Mouse (Mus musculus) G1E (cell line): ENCODE measurements around the gene Wdr26.

Experiments used
- CTCF ChIP-seq: IDR thresholded peaks from 2 replicates; pipeline ENCODE4 v1.5.1; 2012; ENCODE audit warnings: low read depth, low read length, inconsistent platforms, mixed read lengths
- GATA1 ChIP-seq: IDR thresholded peaks from 2 replicates; pipeline ENCODE4 v1.6.1; 2012; ENCODE audit warnings: borderline replicate concordance, low read length, inconsistent platforms, mixed read lengths
- GATA2 ChIP-seq: IDR thresholded peaks from 2 replicates; pipeline ENCODE4 v1.6.1; 2012; ENCODE audit warnings: low read depth, low read length, inconsistent platforms, borderline replicate concordance
- POLR2AphosphoS5 ChIP-seq: IDR thresholded peaks from 2 replicates; pipeline ENCODE4 v1.6.1; 2012; ENCODE audit warnings: low read depth, low read length, inconsistent platforms; ENCODE audit not compliant: insufficient replicate concordance
- TAL1 ChIP-seq: conservative IDR thresholded peaks from 2 replicates; pipeline ENCODE4 v1.6.1; 2012; ENCODE audit warnings: low read depth, low read length, inconsistent platforms, mixed read lengths

DNA sequence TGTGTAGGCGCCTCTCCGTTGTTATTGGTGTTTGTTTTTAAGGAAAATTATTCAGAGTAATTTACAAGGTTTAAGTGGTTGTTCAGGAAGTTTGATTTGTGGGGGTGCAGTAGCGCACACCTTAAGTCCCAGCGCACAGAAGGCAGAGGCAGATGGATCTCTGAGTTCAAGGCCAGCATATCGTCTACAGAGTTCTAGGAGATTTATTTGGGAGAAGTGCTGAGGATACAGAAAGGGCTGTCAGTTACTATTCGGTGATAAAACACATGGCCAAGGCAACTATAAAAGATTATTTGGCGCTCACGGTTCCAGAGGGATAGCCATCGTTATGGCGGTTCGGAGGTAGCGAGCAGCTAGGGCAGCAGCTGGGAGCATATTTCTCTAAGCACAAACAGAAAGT lies 66.8 kb downstream of the Wdr26 start:
- TF ChIP-seq CTCF: no peak
- no peak for TF ChIP-seq POLR2AphosphoS5
- no peak for TF ChIP-seq GATA1
- no peak for TF ChIP-seq TAL1
- TF ChIP-seq GATA2: no peak
